Mouse (Mus musculus): Measurements from ENCODE around the gene F2r. TPM values are rescaled to one million over a fixed set of nuclear protein-coding genes. Genes with fewer than 3 reads are reported as not detected.
A peak's percentile ranks its signal among the peaks of the same experiment; 100 is the strongest.

The F2r gene
- polyA plus RNA-seq, 1 experiment = 84.2 TPM

- Histone ChIP-seq H3K36me3 (replicated peaks; ENCODE audit: low read length) (peaks cover 47% of the 10 kb centered on the region), H3K9me3 (no peaks in the 10 kb centered on the region), H3K4me3 (replicated peaks) (peak overlapping the region; percentile 96), H3K27me3 (replicated peaks) (peaks cover 2% of the 10 kb centered on the region), H3K4me1 (peaks cover 68% of the 10 kb centered on the region)
- no peak for TF ChIP-seq FLI1 (IDR thresholded peaks at IDR 0.05; ENCODE audit: low read length)
- TF ChIP-seq GATA1 (IDR thresholded peaks at IDR 0.05; ENCODE audit: borderline replicate concordance, low read length) = no peak
These were observed 1.1 kb downstream of the F2r start for GRCm38 (mm10) chr13:95617082-95617670.

GRCm38 (mm10) chr13:95616512-95616911 lies 1.8 kb downstream of the F2r start:
- no peaks in the 10 kb centered on the region for H3K9me3 ChIP-seq
- peaks cover 54% of the 10 kb centered on the region for H3K36me3 ChIP-seq (replicated peaks; ENCODE audit: low read length)
- peaks cover 2% of the 10 kb centered on the region for H3K27me3 ChIP-seq (replicated peaks)
- peak overlapping the region; percentile 96 for H3K4me3 ChIP-seq (replicated peaks)
- H3K4me1 ChIP-seq = peaks cover 68% of the 10 kb centered on the region
- no peak for TF ChIP-seq FLI1 (IDR thresholded peaks at IDR 0.05; ENCODE audit: low read length)
- TF ChIP-seq GATA1 (IDR thresholded peaks at IDR 0.05; ENCODE audit: borderline replicate concordance, low read length) = no peak

DNA sequence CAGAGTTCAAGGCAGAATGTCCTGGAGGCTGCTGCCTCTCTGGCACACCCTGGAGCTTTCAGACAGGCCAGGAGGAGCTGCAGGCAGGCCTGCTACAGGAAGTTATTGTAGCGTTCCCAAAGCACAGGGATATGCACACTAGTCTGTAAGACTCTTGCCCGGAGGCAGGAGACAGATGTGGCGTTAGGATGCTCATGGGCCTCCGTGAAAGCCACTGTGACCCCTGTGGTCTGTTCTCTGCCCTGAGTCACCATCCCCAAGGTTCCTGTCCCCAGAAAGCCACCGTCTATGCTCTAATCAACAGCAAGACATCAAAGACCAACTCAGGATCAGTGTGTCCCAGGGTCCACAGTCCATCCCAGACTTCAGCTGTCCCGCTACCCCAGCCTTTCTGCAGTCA lies 3.5 kb downstream of the F2r start:
- Histone ChIP-seq H3K4me1 (peaks cover 72% of the 10 kb centered on the region), H3K36me3 (replicated peaks; ENCODE audit: low read length) (peaks cover 71% of the 10 kb centered on the region), H3K4me3 (replicated peaks) (peak overlapping the region; percentile 96), H3K27me3 (replicated peaks) (no peaks in the 10 kb centered on the region), H3K9me3 (no peaks in the 10 kb centered on the region)
- no peak for TF ChIP-seq GATA1 (IDR thresholded peaks at IDR 0.05; ENCODE audit: borderline replicate concordance, low read length)
- TF ChIP-seq FLI1 (IDR thresholded peaks at IDR 0.05; ENCODE audit: low read length) = no peak

DNA sequence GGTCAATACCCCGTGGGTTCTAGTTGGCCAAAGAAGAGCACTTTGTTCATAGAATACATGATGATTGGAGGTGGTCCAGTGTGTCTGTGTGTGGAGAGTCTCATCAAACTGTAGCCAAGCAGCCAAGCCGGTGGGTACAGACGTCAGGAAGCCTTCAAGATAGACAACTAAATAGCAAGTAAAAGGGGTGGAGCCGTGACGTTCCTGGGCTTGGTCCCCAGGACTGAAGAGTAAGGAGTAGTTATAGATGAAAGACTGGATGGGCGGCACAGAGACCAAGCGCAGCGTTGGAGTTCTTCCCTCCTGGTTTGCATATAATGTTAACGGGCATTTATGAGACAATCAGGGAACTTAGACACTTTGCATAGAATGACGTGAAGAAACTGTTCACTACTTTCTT lies 6.0 kb downstream of the F2r start:
- Histone ChIP-seq H3K4me3 (replicated peaks) (peak overlapping the region; percentile 76), H3K27me3 (replicated peaks) (no peaks in the 10 kb centered on the region), H3K4me1 (peaks cover 84% of the 10 kb centered on the region), H3K36me3 (replicated peaks; ENCODE audit: low read length) (peaks cover 95% of the 10 kb centered on the region), H3K9me3 (no peaks in the 10 kb centered on the region)
- no peak for TF ChIP-seq FLI1 (IDR thresholded peaks at IDR 0.05; ENCODE audit: low read length)

DNA sequence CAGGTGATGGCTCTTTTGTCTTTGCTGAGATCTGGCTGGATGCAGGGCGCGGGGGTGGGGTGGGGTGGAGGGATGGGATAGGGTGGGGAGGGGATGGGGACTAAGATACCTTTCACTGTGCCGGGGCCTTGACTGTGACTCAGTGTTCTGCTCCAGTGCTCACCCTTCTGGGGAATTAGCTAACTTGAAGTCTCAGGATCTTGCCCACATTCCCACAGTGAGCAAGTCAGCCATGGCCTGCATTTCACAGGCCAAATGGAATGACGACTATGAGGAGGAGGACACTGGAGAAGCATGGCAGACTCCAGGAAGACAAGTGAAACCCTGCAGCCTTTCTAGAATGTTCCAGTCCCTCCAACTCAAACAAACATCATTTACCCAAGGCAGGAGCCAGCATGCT lies 6.5 kb downstream of the F2r start:
- Histone ChIP-seq H3K4me1 (peaks cover 89% of the 10 kb centered on the region), H3K4me3 (replicated peaks) (peak overlapping the region; percentile 82), H3K9me3 (no peaks in the 10 kb centered on the region), H3K27me3 (replicated peaks) (no peaks in the 10 kb centered on the region), H3K36me3 (replicated peaks; ENCODE audit: low read length) (peaks cover 97% of the 10 kb centered on the region)
- TF ChIP-seq FLI1 (IDR thresholded peaks at IDR 0.05; ENCODE audit: low read length) (no peak), GATA1 (IDR thresholded peaks at IDR 0.05; ENCODE audit: borderline replicate concordance, low read length) (no peak)

DNA sequence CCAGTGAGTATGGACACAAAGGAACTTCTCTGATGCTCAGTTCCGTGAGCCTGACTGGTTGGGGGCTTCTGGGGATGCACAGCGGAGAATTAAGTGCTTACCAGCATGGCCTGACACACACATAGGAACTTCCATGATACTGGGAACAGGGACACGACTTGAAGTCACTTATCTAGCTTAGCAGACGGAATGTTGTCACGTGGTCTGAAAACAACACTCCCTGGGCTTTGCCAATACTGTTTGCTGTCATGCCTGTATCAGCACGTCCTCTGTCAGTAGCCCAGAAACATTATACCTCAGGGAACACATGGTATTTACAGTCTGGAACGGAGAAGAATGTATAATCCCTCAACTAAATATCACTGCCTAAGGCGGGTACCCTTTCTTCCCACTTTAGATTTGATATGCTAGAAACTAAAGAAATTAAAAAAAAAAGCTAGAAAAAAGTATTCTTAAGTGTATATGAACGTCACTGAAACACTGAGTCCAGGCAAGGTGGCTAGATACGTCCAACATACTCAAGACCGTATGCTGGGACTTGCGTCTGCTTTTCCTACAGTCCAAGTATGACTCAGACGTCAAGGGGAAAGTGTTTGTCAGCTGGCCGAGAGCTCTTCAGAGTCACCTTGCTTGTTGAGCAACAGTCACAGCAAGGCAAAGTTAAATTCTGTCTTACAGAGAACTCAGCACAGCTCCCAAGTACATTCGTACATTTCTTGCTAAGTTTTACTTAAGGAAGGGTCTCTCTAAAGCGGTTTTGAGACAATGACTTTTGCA lies 7.3 kb downstream of the F2r start:
- Histone ChIP-seq H3K4me1 (peaks cover 96% of the 10 kb centered on the region), H3K27me3 (replicated peaks) (no peaks in the 10 kb centered on the region), H3K36me3 (replicated peaks; ENCODE audit: low read length) (peaks cover 97% of the 10 kb centered on the region), H3K9me3 (no peaks in the 10 kb centered on the region), H3K4me3 (replicated peaks) (peak overlapping the region; percentile 82)
- TF ChIP-seq FLI1 (IDR thresholded peaks at IDR 0.05; ENCODE audit: low read length) (no peak), GATA1 (IDR thresholded peaks at IDR 0.05; ENCODE audit: borderline replicate concordance, low read length) (no peak)

GRCm38 (mm10) chr13:95609088-95609420 lies 9.2 kb downstream of the F2r start:
- Histone ChIP-seq H3K4me1 (peaks cover 95% of the 10 kb centered on the region), H3K9me3 (no peaks in the 10 kb centered on the region), H3K27me3 (replicated peaks) (no peaks in the 10 kb centered on the region), H3K36me3 (replicated peaks; ENCODE audit: low read length) (peaks cover 97% of the 10 kb centered on the region), H3K4me3 (replicated peaks) (peak overlapping the region; percentile 9)
- TF ChIP-seq GATA1 (IDR thresholded peaks at IDR 0.05; ENCODE audit: borderline replicate concordance, low read length) (no peak), FLI1 (IDR thresholded peaks at IDR 0.05; ENCODE audit: low read length) (no peak)

- no peaks in the 10 kb centered on the region for H3K27me3 ChIP-seq (replicated peaks)
- H3K9me3 ChIP-seq = no peaks in the 10 kb centered on the region
- H3K4me1 ChIP-seq = peaks cover 96% of the 10 kb centered on the region
- peak overlapping the region; percentile 52 for H3K4me3 ChIP-seq (replicated peaks)
- peaks cover 98% of the 10 kb centered on the region for H3K36me3 ChIP-seq (replicated peaks; ENCODE audit: low read length)
- no peak for TF ChIP-seq FLI1 (IDR thresholded peaks at IDR 0.05; ENCODE audit: low read length)
- TF ChIP-seq GATA1 (IDR thresholded peaks at IDR 0.05; ENCODE audit: borderline replicate concordance, low read length) = no peak
These were observed 9.7 kb downstream of the F2r start for GRCm38 (mm10) chr13:95608416-95609087.

GRCm38 (mm10) chr13:95607019-95607418 lies 11.3 kb downstream of the F2r start:
- Histone ChIP-seq H3K27me3 (replicated peaks) (no peaks in the 10 kb centered on the region), H3K4me1 (peaks cover 93% of the 10 kb centered on the region), H3K4me3 (replicated peaks) (peak overlapping the region; percentile 44), H3K9me3 (no peaks in the 10 kb centered on the region), H3K36me3 (replicated peaks; ENCODE audit: low read length) (peaks cover 98% of the 10 kb centered on the region)
- TF ChIP-seq FLI1 (IDR thresholded peaks at IDR 0.05; ENCODE audit: low read length) = no peak
- TF ChIP-seq GATA1 (IDR thresholded peaks at IDR 0.05; ENCODE audit: borderline replicate concordance, low read length) = no peak

DNA sequence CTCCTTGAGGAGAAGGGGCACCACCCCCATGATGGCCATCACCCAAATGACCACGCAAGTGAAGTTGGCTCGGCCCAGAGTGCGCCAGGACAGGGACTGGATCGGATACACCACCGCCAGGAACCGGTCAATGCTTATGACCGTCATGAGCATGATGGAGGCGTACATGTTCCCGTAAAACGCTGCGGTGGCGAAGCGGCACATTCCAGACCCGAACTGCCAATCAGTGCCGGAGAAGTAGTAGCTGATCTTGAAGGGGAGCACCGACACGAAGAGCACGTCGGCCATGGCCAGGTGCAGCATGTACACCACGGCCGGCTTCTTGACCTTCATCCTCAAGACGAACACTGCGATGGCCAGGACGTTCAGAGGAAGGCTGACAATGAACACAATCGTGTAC lies 14.0 kb downstream of the F2r start:
- H3K27me3 ChIP-seq (replicated peaks) = no peaks in the 10 kb centered on the region
- peaks cover 86% of the 10 kb centered on the region for H3K4me1 ChIP-seq
- TF ChIP-seq FLI1 (IDR thresholded peaks at IDR 0.05; ENCODE audit: low read length) = no peak
- TF ChIP-seq GATA1 (IDR thresholded peaks at IDR 0.05; ENCODE audit: borderline replicate concordance, low read length) = no peak
- H3K9me3 ChIP-seq = no peaks in the 10 kb centered on the region
- H3K4me3 ChIP-seq (replicated peaks) = peak overlapping the region; percentile 8
- peaks cover 92% of the 10 kb centered on the region for H3K36me3 ChIP-seq (replicated peaks; ENCODE audit: low read length)
